Mouse (Mus musculus): ENCODE measurements around the gene Hsd11b1.

Hsd11b1 gene

GRCm38 (mm10) chr1:193201383-193201778, 62.5 kb downstream of the Hsd11b1 start, which contains the start of gene Traf3ip3:
TSS of gene Traf3ip3 (minus strand) at chr1:193201703.
- DNase-seq (ENCODE audit: low spot score): no peak

DNA sequence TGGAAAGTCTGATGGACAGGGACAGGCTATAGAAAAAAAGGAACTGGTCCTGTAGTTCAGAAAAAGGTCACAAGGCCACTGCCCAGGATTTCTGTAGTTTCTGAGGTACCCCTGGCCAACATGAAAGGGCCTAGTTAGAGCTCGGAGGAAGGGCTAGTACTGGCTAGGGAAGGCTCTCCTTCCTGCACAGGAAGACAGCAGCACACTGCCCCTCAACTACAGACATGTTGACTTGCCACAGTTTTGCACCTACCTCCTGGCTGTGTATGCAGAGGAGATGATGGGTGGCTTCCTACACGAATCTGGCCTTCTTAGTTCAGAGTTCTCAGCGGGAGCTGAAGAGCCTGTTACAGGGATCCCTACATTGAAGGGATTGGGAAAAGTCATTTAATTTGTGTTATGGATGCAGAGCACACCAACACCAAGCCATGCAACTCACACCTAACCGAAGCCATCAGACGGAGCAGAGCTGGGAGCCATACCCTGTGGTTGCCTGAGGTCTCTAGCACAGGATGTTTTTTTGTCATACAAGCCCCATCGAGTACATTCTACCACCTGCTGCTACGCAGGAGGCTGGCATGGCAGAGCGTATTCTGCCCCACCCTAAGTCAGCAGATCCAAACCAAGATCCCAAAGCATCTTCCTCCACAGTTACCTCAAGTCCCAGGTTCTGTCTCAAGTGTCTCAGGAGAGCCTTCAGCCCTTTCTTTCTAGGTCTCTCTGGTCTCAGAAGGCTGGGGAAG, 63.1 kb downstream of the Hsd11b1 start:
- DNase-seq (ENCODE audit: low spot score): no peak

GRCm38 (mm10) chr1:193198312-193198711, 65.6 kb downstream of the Hsd11b1 start:
- DNase-seq (ENCODE audit: low spot score): no peak

DNA sequence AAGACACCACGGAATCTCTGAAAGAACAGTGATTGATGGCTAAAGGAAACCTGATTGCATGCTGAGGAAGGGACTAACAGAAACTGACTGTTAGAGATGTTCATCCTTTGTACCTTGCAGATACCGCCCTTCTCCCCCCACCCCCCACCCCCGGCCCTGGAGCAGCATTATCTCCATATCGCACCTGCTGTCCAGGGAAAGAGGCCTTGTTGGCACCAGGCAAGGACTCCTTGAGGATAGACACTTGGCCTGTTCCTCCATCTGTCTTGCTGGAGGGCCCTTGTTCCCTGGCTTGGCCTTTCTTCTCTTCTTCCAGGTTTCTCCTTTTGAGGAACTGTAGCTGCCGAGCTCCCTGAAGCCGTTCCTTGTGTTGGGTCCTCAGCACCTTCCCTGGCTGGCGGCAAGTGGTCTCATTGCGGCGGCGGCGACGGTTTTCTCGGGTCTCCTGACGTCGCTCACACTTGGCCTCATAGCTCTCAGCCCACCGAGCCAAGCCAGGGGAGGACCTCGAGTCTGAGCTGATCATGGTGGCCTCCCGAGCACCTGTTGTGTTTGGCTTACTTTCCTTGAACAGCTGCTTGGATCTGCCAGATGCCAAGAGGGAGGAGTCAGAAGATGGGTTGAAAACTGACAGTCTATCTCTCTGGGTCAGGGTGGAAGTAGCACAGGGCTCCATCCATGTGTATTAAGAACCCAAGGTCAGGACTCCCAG, 66.2 kb downstream of the Hsd11b1 start:
- no peak for DNase-seq (ENCODE audit: low spot score)

- no peak for DNase-seq (ENCODE audit: low spot score)
Measured at GRCm38 (mm10) chr1:193195169-193195810, 68.6 kb downstream of the Hsd11b1 start.

DNA sequence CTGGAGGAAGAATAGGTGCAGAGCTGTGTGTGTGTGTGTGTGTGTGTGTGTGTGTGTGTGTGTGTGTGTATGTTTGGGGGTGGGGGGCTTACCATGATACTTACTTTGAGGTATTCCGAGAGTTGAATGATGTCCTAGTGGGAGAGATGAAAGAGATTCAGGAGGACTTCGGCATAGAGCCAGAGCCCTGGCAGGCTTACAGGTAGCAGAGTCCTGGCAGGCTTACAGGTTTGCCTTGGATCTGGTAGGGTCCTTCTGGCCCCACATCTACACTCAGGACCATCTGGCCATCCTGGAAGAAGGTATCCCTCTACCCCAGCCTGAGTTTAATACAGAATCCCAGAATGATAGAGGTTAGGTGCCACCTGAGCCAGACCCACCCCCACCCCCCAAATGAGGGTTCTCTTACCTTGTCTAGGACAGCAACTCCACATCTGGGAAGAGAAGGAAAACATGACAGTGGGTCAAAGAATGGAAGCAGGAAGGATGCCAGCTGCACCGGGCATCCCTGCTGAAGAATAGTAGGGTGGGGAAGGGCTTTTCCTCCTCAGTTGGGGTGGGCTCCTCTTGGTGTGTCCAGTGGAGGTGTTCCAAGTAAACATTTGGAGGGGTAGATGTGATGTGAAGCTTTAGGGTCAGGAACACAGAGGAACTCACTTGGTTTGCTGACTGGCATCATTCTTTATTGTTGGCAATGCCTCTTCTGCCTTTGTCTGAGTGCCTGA, 69.3 kb downstream of the Hsd11b1 start:
- no peak for DNase-seq (ENCODE audit: low spot score)

GRCm38 (mm10) chr1:193191675-193192283, 72.1 kb downstream of the Hsd11b1 start:
- no peak for DNase-seq (ENCODE audit: low spot score)

- no peak for DNase-seq (ENCODE audit: low spot score)
Measured at GRCm38 (mm10) chr1:193189771-193190170, 74.1 kb downstream of the Hsd11b1 start.

DNA sequence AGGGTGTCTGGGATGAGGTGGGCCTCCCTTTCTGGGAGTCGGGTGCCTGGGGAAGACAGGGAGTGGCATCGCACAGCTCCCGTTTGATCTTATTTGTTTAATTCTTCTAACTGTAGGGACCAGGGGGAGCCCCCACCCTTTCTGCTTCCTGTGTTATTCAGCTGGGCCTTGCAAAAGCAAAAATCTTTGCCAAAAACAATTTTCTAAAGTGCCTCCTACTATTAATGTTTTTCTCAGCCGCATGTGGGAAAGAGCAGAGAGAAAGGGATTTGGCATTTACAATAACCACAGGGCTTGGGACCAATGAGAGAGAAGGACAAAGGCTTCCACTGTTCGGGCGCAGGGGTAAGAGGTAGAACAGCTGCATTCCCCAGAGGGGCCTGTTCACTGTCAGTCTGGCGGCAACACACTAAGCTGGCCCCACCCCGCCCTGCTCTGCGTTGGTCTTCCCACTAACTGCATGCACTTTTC, 74.7 kb downstream of the Hsd11b1 start:
- peak; percentile 54 for DNase-seq (ENCODE audit: low spot score)

GRCm38 (mm10) chr1:193188257-193188656, 75.6 kb downstream of the Hsd11b1 start:
- DNase-seq (ENCODE audit: low spot score): no peak

DNA sequence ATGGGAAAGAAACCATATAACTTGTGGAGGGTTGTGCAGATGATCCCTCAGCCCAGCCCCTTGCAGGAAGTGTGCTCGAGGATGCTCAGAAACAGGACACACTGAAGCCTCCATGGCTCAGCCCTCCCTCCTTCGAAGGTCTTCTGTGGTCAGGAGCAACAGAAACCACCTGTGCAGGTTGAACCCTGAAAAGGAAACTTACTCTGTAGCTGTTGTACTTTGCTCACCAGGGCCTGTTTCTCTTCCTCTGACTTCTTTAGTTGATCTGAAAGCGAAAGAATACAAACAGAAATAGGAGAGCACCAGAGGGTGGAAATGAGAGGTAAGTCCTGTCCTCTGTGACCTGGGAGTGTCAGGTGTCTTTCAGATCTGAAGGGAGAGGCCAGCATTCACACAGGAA, 82.8 kb downstream of the Hsd11b1 start:
- no peak for DNase-seq (ENCODE audit: low spot score)

GRCm38 (mm10) chr1:193174143-193174733, 89.6 kb downstream of the Hsd11b1 start:
- DNase-seq (ENCODE audit: low spot score): no peak

GRCm38 (mm10) chr1:193173810-193174129, 90.1 kb downstream of the Hsd11b1 start:
- DNase-seq (ENCODE audit: low spot score): no peak

GRCm38 (mm10) chr1:193172991-193173809, 90.7 kb downstream of the Hsd11b1 start:
- DNase-seq (ENCODE audit: low spot score): peak; percentile 96

All from urinary bladder, postnatal 14 days (tissue).